Mouse (Mus musculus) mesoderm, embryonic 11.5 days (tissue): ENCODE results near the gene Olfr1002.
"Not testable (repeated sequence)": the region's sequence is repeated elsewhere in the genome, so short reads cannot be mapped to it uniquely, and the experiment has no call there.

Source experiments
- DNase-seq: peaks from one replicate; pipeline ENCODE4 v3.0.0-alpha.2; 2012; ENCODE audit warnings: low read depth, low spot score

The Olfr1002 gene

DNA sequence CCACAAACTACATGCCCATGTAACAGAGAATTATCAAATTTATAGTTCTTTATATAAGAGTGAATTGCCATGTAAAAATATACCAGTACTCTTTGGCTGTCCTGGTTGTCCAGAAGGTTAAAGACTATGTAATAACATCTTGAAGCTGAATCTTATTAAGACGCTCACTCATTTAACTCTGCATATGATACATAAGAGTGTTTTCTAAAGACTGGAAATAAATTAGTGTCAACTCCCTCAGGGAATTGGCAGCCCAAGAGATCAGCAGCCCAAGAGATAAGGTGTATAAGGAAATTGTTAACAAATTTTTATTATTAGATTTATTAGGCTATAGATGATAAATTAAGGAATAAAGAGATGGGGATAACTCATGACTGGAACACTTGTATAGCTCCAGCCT, at the start of gene Olfr1002:
TSS of gene Olfr1002 (minus strand) at position 101 of the 400 bp plus-strand sequence.
- DNase-seq = no peak

DNA sequence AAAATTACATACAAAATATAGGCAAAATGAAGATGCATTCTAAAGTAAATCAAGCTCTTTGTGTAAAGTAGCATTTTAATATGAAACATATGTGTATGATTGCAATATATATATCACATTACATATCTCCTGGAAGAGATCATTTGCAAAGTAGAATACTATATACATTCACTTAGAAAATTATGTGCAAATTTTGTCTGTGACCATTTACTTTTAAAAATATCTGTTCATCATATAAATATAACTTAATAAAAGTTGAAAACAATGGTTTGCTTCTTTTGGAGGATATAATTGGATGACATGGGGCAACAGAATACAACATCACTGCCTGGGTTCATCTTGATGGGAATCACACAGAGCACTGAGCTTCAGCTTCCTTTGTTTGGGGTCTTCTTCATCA, 38.6 kb upstream of the Olfr1002 start, which contains the start of gene Olfr1008:
TSS of gene Olfr1008 (plus strand) at position 301 of the 400 bp plus-strand sequence.
- DNase-seq = no peak

- no peak for DNase-seq
Observed at GRCm38 (mm10) chr2:85678667-85679066, 28.2 kb upstream of the Olfr1002 start, which contains the start of gene Olfr1006. Olfr1006 (minus strand) TSS chr2:85678767.

GRCm38 (mm10) chr2:85664355-85664754, 13.9 kb upstream of the Olfr1002 start, which contains the start of gene Olfr154:
Olfr154 (minus strand) TSS chr2:85664455.
- DNase-seq = not testable (repeated sequence)

DNA sequence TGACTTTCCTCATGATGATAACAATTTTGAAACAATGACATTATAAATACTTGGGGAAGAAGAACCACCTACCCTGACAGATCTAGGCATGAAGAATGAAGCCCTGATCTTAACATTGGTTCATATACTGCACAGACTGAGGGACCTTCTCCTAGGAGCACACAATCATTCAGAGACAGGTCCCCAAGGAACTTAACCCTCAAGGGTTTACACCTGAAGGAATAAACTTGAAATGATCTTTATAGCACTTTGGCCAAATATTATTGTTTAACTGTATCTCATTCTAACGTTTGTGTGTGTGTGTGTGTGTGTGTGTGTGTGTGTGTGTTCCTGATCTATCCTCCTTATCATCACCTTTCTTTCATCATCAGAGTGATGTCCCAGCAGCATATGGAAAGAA, 38.7 kb downstream of the Olfr1002 start, which contains the start of gene Olfr1000:
TSS of gene Olfr1000 (minus strand) at position 101 of the 400 bp plus-strand sequence.
- no peak for DNase-seq
